Mouse (Mus musculus) brain, embryonic 14.5 days (tissue): ENCODE results near the gene Arhgap21.

ENCODE experiments used
- CTCF ChIP-seq: fragments of 200-500 bp; IDR thresholded peaks from 2 replicates; pipeline ENCODE4 v1.5.1; 2012; ENCODE audit warnings: inconsistent platforms, mild to moderate bottlenecking, moderate library complexity, borderline replicate concordance; ENCODE audit not compliant: insufficient read depth, insufficient read length; ENCODE audit errors: extremely low read depth
- POLR2A ChIP-seq: fragments of 200-500 bp; IDR thresholded peaks from 2 replicates; pipeline ENCODE4 v1.6.1; 2012; ENCODE audit warnings: mild to moderate bottlenecking, inconsistent platforms, borderline replicate concordance; ENCODE audit not compliant: poor library complexity, insufficient read depth, insufficient read length, severe bottlenecking; ENCODE audit errors: extremely low read depth

GRCm38 (mm10) chr2:20969201-20970200 lies 820 bp upstream of the Arhgap21 start:
- TF ChIP-seq POLR2A, result peak; percentile 92
- TF ChIP-seq CTCF, result no peak
